Mouse (Mus musculus) E14TG2a.4 (cell line): ENCODE measurements around the gene Mogs.

Experiments
- CTCF ChIP-seq: conservative IDR thresholded peaks from 2 replicates; pipeline ENCODE4 v1.5.1; 2014; ENCODE audit warnings: low read length
- NANOG ChIP-seq: IDR thresholded peaks from 2 replicates; pipeline ENCODE4 v1.6.1; 2014; ENCODE audit warnings: borderline replicate concordance, low read length, mixed read lengths
- POU5F1 ChIP-seq: IDR thresholded peaks from 2 replicates; pipeline ENCODE4 v1.6.1; 2014; ENCODE audit warnings: low read length, borderline replicate concordance

DNA sequence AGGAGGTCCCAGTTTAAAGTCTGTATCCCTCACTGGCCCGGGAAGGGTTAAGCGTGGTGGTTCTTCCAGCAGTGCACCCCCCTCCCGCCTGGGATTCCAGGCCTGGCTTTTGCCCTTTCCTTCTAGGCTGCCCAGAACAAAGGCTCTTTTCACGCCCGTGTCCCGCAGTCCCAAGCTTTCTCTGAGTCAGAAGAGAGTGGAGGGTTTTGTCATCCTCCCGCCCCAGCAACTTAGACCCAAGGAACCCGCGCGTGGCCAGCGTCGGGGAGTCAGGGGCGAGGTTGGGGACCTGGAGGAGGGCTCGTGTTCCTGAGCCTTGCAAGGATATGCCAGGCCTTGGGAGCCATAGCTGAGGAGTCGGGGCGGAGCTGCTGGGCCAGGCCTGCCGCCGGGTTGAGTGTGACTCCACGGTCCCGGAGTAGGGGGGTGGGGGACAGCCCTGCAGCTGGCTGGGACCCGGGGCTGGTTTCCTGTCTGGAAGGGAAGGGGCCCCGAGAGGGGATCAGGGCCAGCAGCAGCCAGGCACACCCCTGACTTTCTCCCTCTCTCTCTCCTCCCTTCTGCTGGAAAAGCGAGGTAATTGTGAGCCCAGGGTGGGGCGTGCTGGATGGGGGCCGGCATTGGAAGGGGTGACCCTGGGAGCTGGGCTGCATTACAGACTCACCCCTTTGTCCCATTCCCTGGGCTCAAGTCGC is 21.7 kb downstream of the Mogs start:
- no peak for TF ChIP-seq CTCF
- no peak for TF ChIP-seq POU5F1
- no peak for TF ChIP-seq NANOG
